Mouse (Mus musculus) thymus, postnatal 14 days (tissue): Measurements from ENCODE around the gene Krtap4-7.
"Not testable (repeated sequence)": the region's sequence is repeated elsewhere in the genome, so short reads cannot be mapped to it uniquely, and the experiment has no call there.

Experiments used
- DNase-seq: peaks from one replicate; pipeline ENCODE4 v3.0.0; 2021

Gene Krtap4-7

GRCm38 (mm10) chr11:99643635-99644139 lies at the start of gene Krtap4-7:
Gene Krtap4-7 (minus strand): TSS chr11:99644089.
- DNase-seq: not testable (repeated sequence)

DNA sequence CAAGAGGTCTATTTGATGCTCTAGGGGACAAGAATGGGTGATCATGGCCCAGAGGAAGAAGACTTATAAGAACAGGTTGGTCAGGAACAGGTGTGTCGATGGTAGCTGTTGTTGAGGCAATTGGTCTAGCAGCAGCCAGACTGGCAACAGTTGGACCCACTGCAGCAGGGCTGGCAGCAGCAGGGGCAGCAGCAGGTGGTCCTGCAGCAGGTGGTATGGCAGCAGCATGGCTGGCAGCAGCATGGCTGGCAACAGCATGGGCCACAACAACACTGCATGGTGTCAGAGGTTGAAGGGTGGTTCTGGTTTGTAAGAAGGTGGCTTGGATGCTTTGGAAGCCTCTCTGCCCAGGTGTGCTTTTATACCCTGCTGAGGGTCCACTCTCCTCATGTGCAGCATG lies 46.6 kb upstream of the Krtap4-7 start, which contains the start of gene Gm14190:
Gene Gm14190 (minus strand): TSS at position 278 of the 400 bp plus-strand sequence.
- DNase-seq: no peak

- not testable (repeated sequence) for DNase-seq
Measured at GRCm38 (mm10) chr11:99685235-99685634, 41.3 kb upstream of the Krtap4-7 start.

DNA sequence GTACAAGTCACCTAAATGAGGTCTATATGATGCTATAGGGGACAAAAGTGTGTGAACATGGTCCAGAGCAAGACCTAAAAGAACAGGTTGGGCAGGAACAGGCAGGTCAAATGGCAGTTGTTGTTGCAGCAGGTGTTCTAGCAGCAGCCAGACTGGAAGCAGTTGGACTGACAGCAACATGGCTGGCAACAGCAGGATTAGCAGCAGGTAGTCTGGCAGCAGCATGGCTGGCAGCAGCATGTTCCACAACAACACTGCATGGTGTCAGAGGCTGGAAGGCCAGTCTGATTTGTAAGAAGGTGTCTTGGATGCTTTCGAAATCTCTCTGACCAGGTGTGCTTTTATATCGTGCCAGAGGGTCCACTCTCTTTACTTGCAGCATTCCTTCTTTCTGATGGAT lies 39.6 kb upstream of the Krtap4-7 start:
- DNase-seq: no peak

DNA sequence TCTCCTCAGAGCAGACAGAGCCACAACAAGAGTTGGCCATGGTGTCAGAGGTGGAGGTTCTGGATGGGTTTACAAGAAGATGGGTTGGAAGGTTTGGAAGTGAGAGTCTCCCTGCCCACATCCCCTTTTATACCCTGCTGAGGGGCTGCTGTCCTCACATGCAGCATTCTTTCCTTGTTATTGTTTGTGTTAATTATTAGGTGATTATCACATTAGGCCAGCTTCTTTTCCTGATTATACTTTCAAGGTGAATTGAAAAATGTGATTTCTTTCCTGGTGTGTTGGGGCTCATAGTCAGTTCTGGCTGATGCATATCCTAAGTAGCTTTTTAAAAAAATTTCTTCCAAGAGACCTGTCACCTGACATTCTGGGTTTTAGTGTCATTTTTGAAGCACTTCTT lies 22.0 kb upstream of the Krtap4-7 start, which contains the start of gene Krtap4-6:
Gene Krtap4-6 (minus strand): TSS at position 101 of the 400 bp plus-strand sequence.
- no peak for DNase-seq

DNA sequence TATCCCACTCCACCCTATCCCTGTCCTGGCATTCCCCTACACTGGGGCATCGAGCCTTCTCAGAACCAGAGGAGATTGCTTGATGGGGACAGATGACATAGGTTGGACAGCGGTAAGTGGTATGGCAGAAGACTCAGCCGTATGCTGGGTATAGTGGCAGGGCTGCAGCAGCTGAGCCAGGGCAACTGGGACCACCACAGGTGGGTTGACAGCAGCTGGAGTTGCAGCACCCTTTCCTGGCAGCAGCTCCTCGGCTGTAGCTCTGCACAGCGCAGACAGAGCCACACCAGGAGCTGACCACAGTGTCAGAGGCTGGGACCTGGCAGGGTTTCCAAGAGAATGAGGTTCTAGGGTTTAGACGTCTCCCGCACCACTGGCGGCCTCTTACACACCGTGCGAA lies 18.9 kb upstream of the Krtap4-7 start:
- no peak for DNase-seq

GRCm38 (mm10) chr11:99659256-99659655 lies 15.4 kb upstream of the Krtap4-7 start:
- DNase-seq: no peak

- DNase-seq: not testable (repeated sequence)
Measured at GRCm38 (mm10) chr11:99658467-99659010, 14.7 kb upstream of the Krtap4-7 start, which contains the start of gene Gm11563. Gene Gm11563 (minus strand): TSS chr11:99658960.

- no peak for DNase-seq
Measured at GRCm38 (mm10) chr11:99657051-99657450, 13.2 kb upstream of the Krtap4-7 start.

- DNase-seq: no peak
Measured at GRCm38 (mm10) chr11:99650136-99650535, 6.2 kb upstream of the Krtap4-7 start, which contains the start of gene Gm11555. Gene Gm11555 (minus strand): TSS chr11:99650236.

- DNase-seq: no peak
Measured at GRCm38 (mm10) chr11:99646444-99646843, 2.6 kb upstream of the Krtap4-7 start.

DNA sequence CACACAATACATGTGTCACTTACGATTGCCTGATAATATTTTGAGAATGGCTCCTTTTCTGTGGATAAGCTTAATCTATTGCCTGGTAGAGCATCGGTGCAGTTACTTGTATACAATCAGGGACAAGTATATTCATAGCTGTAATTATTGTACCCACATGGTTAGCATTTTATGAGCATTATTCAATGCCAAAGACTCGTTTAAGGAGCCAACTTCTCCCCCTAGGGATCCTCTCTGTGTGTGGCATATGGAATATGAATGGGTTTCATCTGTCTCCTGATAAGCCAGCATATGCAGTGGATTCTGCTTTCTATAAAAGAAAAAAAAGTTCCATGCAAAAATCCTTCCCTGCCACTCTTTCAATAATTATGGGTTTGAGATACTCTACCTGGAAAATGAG lies 462 bp upstream of the Krtap4-7 start:
- DNase-seq: no peak

DNA sequence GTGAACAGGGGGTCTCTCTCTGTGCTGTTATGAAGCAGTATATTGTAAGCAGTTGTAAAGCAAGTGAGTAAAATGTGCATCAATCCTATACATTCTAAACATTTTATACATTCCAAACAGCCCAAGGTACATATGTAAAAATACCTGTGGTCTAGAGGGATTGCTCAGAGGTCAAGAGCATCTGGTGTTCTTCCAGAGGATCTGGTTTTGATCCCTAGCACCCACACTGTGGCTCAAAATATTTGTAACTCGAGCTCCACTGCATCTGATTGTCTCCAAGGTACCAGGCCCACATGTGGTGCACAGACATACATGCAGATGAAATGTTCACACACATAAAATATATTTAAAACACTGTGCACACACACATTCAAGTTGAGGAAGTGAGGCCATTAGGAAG lies 3.0 kb downstream of the Krtap4-7 start:
- DNase-seq: no peak

- DNase-seq: no peak
Measured at GRCm38 (mm10) chr11:99637086-99637485, 6.8 kb downstream of the Krtap4-7 start.

DNA sequence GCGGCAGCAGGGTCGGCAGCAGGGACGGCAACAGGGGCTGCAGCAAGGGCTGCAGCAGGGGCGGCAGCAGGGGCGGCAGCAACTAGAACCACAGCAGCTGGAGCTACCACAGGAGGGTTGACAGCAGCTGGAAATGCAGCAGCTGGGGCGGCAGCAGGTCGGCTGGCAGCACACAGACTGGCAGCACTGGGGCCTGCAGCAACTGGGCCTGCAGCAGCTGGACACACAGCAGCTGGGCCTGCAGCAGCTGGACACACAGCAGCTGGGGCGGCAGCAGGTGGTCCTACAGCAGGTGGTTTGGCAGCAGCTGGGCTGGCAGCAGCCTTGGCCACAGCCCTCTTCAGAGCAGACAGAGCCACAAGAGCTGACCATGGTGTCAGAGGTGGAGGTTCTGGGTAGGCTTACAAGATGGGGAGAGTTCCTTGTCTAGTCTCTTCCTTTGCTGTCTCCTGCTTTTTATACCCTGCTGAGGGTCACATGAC lies 9.2 kb downstream of the Krtap4-7 start, which contains the start of gene Krtap4-2:
Gene Krtap4-2 (minus strand): TSS at position 432 of the 482 bp plus-strand sequence.
- DNase-seq: no peak

DNA sequence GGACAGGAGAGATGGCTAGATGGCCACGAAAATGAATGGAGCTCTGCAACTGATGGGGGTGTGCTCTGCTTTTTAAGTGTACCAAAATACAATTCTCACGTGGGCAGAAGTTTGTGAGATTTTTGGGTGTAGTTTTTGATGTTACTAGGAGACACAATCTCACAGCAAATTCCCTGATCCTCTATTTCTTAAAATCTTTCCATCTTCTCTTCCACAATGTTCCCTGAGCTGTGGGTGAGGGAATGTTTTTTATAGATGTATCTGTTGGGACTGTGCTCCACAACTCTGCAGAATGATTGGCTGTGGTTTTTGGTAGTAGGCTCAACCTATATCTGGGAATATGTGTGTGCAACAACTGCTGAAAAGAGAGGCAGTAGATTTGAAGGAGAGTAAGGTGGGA lies 10.6 kb downstream of the Krtap4-7 start:
- DNase-seq: no peak

GRCm38 (mm10) chr11:99630890-99631289 lies 13.0 kb downstream of the Krtap4-7 start:
- no peak for DNase-seq

GRCm38 (mm10) chr11:99628138-99628537 lies 15.8 kb downstream of the Krtap4-7 start, which contains the start of gene Krtap4-1:
Gene Krtap4-1 (minus strand): TSS chr11:99628238.
- no peak for DNase-seq

- no peak for DNase-seq
Measured at GRCm38 (mm10) chr11:99620335-99620734, 23.6 kb downstream of the Krtap4-7 start, which contains the start of gene Gm11562. Gene Gm11562 (minus strand): TSS chr11:99620435.

GRCm38 (mm10) chr11:99614796-99615363 lies 29.0 kb downstream of the Krtap4-7 start, which contains the start of gene Krtap2-4:
Gene Krtap2-4 (minus strand): TSS chr11:99614846.
- no peak for DNase-seq

GRCm38 (mm10) chr11:99610089-99610488 lies 33.8 kb downstream of the Krtap4-7 start, which contains the start of gene Gm11937:
Gene Gm11937 (minus strand): TSS chr11:99610189.
- not testable (repeated sequence) for DNase-seq

DNA sequence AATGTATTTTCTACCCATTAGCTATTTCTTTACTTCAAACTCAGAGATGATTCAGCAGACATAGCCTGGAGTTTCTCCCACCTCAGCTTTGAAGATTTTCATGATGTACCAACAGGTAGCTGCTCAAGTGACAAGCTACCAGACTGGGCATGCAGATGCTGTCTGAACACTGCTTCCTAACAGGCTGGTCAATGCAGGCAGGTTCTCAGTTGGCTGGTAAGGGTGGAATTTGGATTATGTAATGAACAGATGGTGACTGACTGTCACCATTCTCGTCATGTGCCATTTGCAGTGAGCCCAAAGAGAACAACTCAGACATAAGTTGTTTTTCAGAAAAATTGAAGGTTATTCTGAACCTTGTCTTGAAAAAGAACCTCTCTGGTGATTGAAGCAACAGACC lies 34.8 kb downstream of the Krtap4-7 start:
- DNase-seq: no peak

DNA sequence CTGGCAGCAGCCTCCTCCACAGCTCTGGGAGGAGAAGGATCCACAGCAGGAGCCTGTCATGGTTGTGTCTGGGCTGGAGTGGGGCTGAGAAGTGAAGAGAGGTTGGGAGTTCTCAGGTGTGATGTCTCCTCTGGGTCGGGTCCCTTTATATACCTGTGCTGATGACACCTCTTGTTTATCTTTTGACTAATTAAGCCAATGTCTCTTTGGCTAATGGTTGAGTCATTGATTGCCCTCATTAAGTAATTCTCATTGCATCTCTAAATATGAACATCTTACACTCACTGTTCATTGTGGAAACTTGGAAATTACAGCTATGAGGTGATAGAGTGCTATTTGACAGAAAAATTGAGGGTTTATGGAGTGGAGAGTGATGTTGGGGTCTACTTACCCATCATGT lies 40.7 kb downstream of the Krtap4-7 start, which contains the start of gene Gm11938:
Gene Gm11938 (minus strand): TSS at position 101 of the 400 bp plus-strand sequence.
- not testable (repeated sequence) for DNase-seq

DNA sequence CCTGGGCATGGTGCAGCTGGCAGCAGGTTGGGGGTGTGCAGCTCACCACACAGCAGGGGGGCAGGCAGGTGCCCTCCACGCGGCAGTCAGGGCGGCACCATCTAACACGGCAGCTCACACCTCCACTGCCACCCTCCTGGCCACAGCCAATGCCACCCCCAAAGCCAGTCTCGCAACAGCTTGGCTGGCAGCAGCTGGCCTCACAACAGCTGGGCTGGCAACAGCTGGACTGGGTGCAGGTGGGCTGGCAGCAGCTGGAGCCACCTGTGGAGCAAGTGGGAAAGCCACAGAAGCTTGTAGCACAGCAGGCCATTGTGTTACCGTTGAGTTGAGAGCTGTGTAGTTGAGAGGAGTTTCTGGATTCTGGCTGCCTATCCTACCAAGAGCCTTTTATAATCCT lies 46.1 kb downstream of the Krtap4-7 start, which contains the start of gene Krtap9-3:
Gene Krtap9-3 (minus strand): TSS at position 364 of the 400 bp plus-strand sequence.
- DNase-seq: not testable (repeated sequence)
